8 mouse cellular contexts compared by ENCODE assay signal in genomic region chr17:35469842-35470751, GRCm38 (mm10). TPM values are rescaled to one million over a fixed set of nuclear protein-coding genes. Genes with fewer than 3 reads are reported as not detected.
DNase-seq lines count a peak whose midpoint lies in the region; ATAC-seq and TF ChIP-seq lines count a peak whose summit lies in the region.

H2-Q10 (plus strand) TSS chr17:35470089.

- peak within 1 kb of the TSS; percentile 71 for H3K4me2 ChIP-seq in hindbrain, embryonic 11.5 days (replicated peaks; ENCODE audit: low read depth, low read length)
- H3K4me2 ChIP-seq in limb, embryonic 12.5 days: peak within 1 kb of the TSS; percentile 91
- peak within 1 kb of the TSS; percentile 63 for H3K4me2 ChIP-seq in neural tube, embryonic 13.5 days

- H3K4me1 ChIP-seq in hindbrain, embryonic 11.5 days (replicated peaks; ENCODE audit: control insufficient read depth, insufficient read depth, low read length): 0 out of 2 replicates have a peak, but pooled peaks cover 5% of the 10 kb centered on the region
- peaks cover 11% of the 10 kb centered on the region for H3K4me1 ChIP-seq in limb, embryonic 12.5 days (replicated peaks)
- H3K4me1 ChIP-seq in neural tube, embryonic 13.5 days (replicated peaks): peaks cover 12% of the 10 kb centered on the region

- peaks cover 21% of the 10 kb centered on the region for H3K27me3 ChIP-seq in hindbrain, embryonic 11.5 days (ENCODE audit: control insufficient read depth, insufficient read depth, low read length)
- peaks cover 59% of the 10 kb centered on the region for H3K27me3 ChIP-seq in limb, embryonic 12.5 days
- H3K27me3 ChIP-seq in neural tube, embryonic 13.5 days: peaks cover 45% of the 10 kb centered on the region

- TF ChIP-seq CTCF in gastrocnemius, adult 2 months (IDR thresholded peaks at IDR 0.05): no peak

- peak within 1 kb of the TSS; percentile 31; the same call in 1 of the 2 replicates for H3K9ac ChIP-seq in hindbrain, embryonic 11.5 days (ENCODE audit: low read depth, low read length)
- H3K9ac ChIP-seq in limb, embryonic 12.5 days (replicated peaks): peak within 1 kb of the TSS; percentile 47; the same call in 1 of the 2 replicates
- H3K9ac ChIP-seq in neural tube, embryonic 13.5 days: peak within 1 kb of the TSS; percentile 49; the same call in 1 of the 2 replicates

- no peak for ATAC-seq in hindbrain, embryonic 11.5 days (ENCODE audit: low FRiP score)
- ATAC-seq in limb, embryonic 12.5 days (ENCODE audit: insufficient number of reproducible peaks, insufficient read depth, low FRiP score, low TSS enrichment, low read depth): no peak
- ATAC-seq in neural tube, embryonic 13.5 days (ENCODE audit: low read depth): peak; percentile 36; the same call in 1 of the 2 replicates

- DNase-seq in gastrocnemius, adult 2 months: peak; percentile 18
- DNase-seq in gastrocnemius, adult 8-10 months (ENCODE audit: low spot score in 2 of 2): no peak
- DNase-seq in adrenal gland, postnatal 14 days: peak; percentile 12
- DNase-seq in hindbrain, embryonic 11.5 days (ENCODE audit: low spot score): peak; percentile 53
- no peak for DNase-seq in right cerebral cortex, postnatal 25 days
- no peak for DNase-seq in frontal cortex, postnatal 10 days (ENCODE audit: low spot score in 2 of 2)

- intact Hi-C loops in gastrocnemius, adult 2 months (cut with DNase I): no loop called here

- H3K27ac ChIP-seq in gastrocnemius, adult 2 months: no peak within 1 kb of the TSS
- H3K27ac ChIP-seq in hindbrain, embryonic 11.5 days (ENCODE audit: low read depth, low read length): no peak within 1 kb of the TSS
- H3K27ac ChIP-seq in limb, embryonic 12.5 days: no peak within 1 kb of the TSS
- H3K27ac ChIP-seq in neural tube, embryonic 13.5 days (replicated peaks): no peak within 1 kb of the TSS

- H3K36me3 ChIP-seq in hindbrain, embryonic 11.5 days (ENCODE audit: control insufficient read depth, insufficient read depth, low read length): no peaks in the 10 kb centered on the region
- no peaks in the 10 kb centered on the region for H3K36me3 ChIP-seq in limb, embryonic 12.5 days
- no peaks in the 10 kb centered on the region for H3K36me3 ChIP-seq in neural tube, embryonic 13.5 days

- H3K4me3 ChIP-seq in gastrocnemius, adult 2 months: peak within 1 kb of the TSS; percentile 53
- peak within 1 kb of the TSS; percentile 36 for H3K4me3 ChIP-seq in hindbrain, embryonic 11.5 days (ENCODE audit: low read depth, low read length)
- peak within 1 kb of the TSS; percentile 52 for H3K4me3 ChIP-seq in limb, embryonic 12.5 days (replicated peaks)
- H3K4me3 ChIP-seq in neural tube, embryonic 13.5 days: peak within 1 kb of the TSS; percentile 40

- 2% methylated on average over 77 of the region's 80 CpGs for WGBS in hindbrain, embryonic 11.5 days
- 1% methylated on average over 80 of the region's 80 CpGs for WGBS in limb, embryonic 12.5 days
- 1% methylated on average over 65 of the region's 80 CpGs for WGBS in neural tube, embryonic 13.5 days

- H3K9me3 ChIP-seq in hindbrain, embryonic 11.5 days (ENCODE audit: control insufficient read depth, low read length): no peaks in the 10 kb centered on the region
- H3K9me3 ChIP-seq in limb, embryonic 12.5 days: no peaks in the 10 kb centered on the region
- no peaks in the 10 kb centered on the region for H3K9me3 ChIP-seq in neural tube, embryonic 13.5 days

RNA-seq across cellular contexts. Expression of gene H2-Q10, which starts in this region (rescaled TPM):
- under 1 TPM; 0.05 to 0.33 TPM for total RNA-seq in gastrocnemius, adult 2 months (2021)
- total RNA-seq in gastrocnemius, adult 8-10 months (2022): under 1 TPM in 3 of 4 experiments, not detected in 1; 0.07 to 0.78 (median 0.29) TPM
- 4.4 and 61.3 TPM in 2 replicates for total RNA-seq in adrenal gland, postnatal 14 days (2021)
- 0.15 TPM in 1 of 2 replicates, not detected in the other for polyA plus RNA-seq in hindbrain, embryonic 11.5 days (2014; fragmentation: Nextera tagmentation; extraction: Ambion mirVana)
- polyA plus RNA-seq in limb, embryonic 12.5 days (2016; fragmentation: Nextera tagmentation; extraction: Ambion mirVana): 0.41 and 0.42 TPM in 2 replicates
- not detected in 2 replicates for polyA plus RNA-seq in neural tube, embryonic 13.5 days (2015; fragmentation: Nextera tagmentation; extraction: Ambion mirVana)

Comparison
In these comparisons a context has a peak if more than half of its experiments do, and no peak if none do; other contexts are left out.
1. Peak in DNase-seq and H3K4me3 ChIP-seq in gastrocnemius, adult 2 months; RNA of the gene not detected or under 1 TPM.
2. Peak in DNase-seq, H3K4me3 ChIP-seq, H3K9ac ChIP-seq and H3K4me2 ChIP-seq in hindbrain, embryonic 11.5 days; RNA of the gene not detected or under 1 TPM.
3. Peak in ATAC-seq, H3K4me3 ChIP-seq, H3K9ac ChIP-seq and H3K4me2 ChIP-seq in neural tube, embryonic 13.5 days; RNA of the gene not detected or under 1 TPM.